Mouse (Mus musculus) limb, embryonic 13.5 days (tissue): ENCODE results near the gene Agap3. TPM values are rescaled to one million over a fixed set of nuclear protein-coding genes. Genes with fewer than 3 reads are reported as not detected.

Experiments used
- ATAC-seq: fragments of 200-750 bp; cut with Nextera tagmentation; 2 replicates; pipeline ENCODE4 v1.8.0; 2017; ENCODE audit warnings: low read depth, moderate number of reproducible peaks, moderate TSS enrichment; ENCODE audit not compliant: low FRiP score
- H3K27ac ChIP-seq: fragments of 300-500 bp; sonication (generic); 2 replicates; pipeline ENCODE4 v1.5.1; 2015; ENCODE audit warnings: inconsistent platforms, mild to moderate bottlenecking, moderate library complexity
- H3K27me3 ChIP-seq: fragments of 300-500 bp; sonication (generic); 2 replicates; pipeline ENCODE4 v1.6.1; 2015; ENCODE audit warnings: mild to moderate bottlenecking, inconsistent platforms
- H3K36me3 ChIP-seq: fragments of 300-500 bp; sonication (generic); 2 replicates; pipeline ENCODE4 v1.6.1; 2015; ENCODE audit warnings: inconsistent platforms, mild to moderate bottlenecking, moderate library complexity
- H3K4me1 ChIP-seq: fragments of 300-500 bp; sonication (generic); 2 replicates; pipeline ENCODE4 v1.6.1; 2015; ENCODE audit warnings: inconsistent platforms
- H3K4me2 ChIP-seq: fragments of 300-500 bp; sonication (generic); replicated peaks from 2 replicates; pipeline ENCODE4 v1.6.1; 2015; ENCODE audit warnings: inconsistent platforms, mild to moderate bottlenecking, moderate library complexity
- H3K4me3 ChIP-seq: fragments of 300-500 bp; sonication (generic); 2 replicates; pipeline ENCODE4 v1.5.1; 2015; ENCODE audit warnings: moderate library complexity, mild to moderate bottlenecking, inconsistent platforms
- H3K9ac ChIP-seq: fragments of 300-500 bp; sonication (generic); 2 replicates; pipeline ENCODE4 v1.6.1; 2015; ENCODE audit warnings: mild to moderate bottlenecking, inconsistent platforms
- H3K9me3 ChIP-seq: fragments of 300-500 bp; sonication (generic); 2 replicates; pipeline ENCODE4 v1.6.1; 2016; ENCODE audit warnings: inconsistent platforms
- WGBS: fragments of 180-500 bp; shearing (Covaris S2); methylation state at CpG from one replicate; pipeline ENCODE4 v1.1.7; 2015; 5-methylcytosine and 5-hydroxymethylcytosine counted together
- polyA plus RNA-seq: library from polyadenylated mRNA; unstranded; fragments of >200 nt; fragmentation: Nextera tagmentation; extraction: Ambion mirVana; gene quantifications from 2 replicates; pipeline ENCODE4 v1.2.1, GENCODE M21; 2015

Agap3 gene
- polyA plus RNA-seq, 1 experiment from 2014 or later, result 29.8 TPM

GRCm38 (mm10) chr5:24482247-24483079 is 30.5 kb downstream of the Agap3 start:
- no peak for ATAC-seq
- Histone ChIP-seq H3K9me3 (no peaks in the 10 kb centered on the region), H3K27me3 (peaks cover 6% of the 10 kb centered on the region; the same call in 1 of the 2 replicates), H3K36me3 (peaks cover 81% of the 10 kb centered on the region), H3K4me1 (peaks cover 41% of the 10 kb centered on the region), H3K4me3 (no peak overlapping the region), H3K27ac (no peak overlapping the region), H3K9ac (peak overlapping the region; percentile 40), H3K4me2 (no peak overlapping the region)
- whole genome bisulfite sequencing, result 44% methylated on average over 40 of the region's 41 CpGs

GRCm38 (mm10) chr5:24483326-24483725 is 31.3 kb downstream of the Agap3 start:
- peak; percentile 49; the same call in 1 of the 2 replicates for ATAC-seq
- H3K9me3 ChIP-seq, result no peaks in the 10 kb centered on the region
- H3K9ac ChIP-seq, result 0 out of 2 replicates have a peak overlapping the region, but pooled peaks have one; percentile 40
- peaks cover 81% of the 10 kb centered on the region for H3K36me3 ChIP-seq
- peaks cover 6% of the 10 kb centered on the region; the same call in 1 of the 2 replicates for H3K27me3 ChIP-seq
- H3K27ac ChIP-seq, result no peak overlapping the region
- H3K4me1 ChIP-seq, result peaks cover 42% of the 10 kb centered on the region
- 25% methylated on average over 11 of the region's 11 CpGs for WGBS
- no peak overlapping the region for H3K4me2 ChIP-seq
- H3K4me3 ChIP-seq, result no peak overlapping the region

DNA sequence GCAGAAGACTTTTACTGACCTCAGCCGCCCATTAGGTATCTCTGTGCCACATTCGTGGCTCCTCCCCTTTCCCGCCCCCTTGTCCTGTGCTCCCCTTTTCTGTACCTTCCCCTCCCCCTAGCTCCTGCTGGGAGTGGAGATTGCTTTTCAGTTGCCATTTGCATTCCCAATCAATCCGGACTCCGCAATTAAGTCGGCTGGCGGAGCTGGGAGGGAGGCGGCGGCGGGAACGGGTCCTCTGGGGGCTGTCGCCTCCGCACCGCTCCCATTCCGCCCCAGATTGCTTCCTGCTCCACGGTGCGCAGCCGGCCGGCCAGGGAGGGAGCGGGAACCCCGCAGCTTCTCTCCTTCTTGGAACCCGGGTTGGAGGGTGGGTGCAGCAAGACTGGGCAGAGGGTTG is 33.0 kb downstream of the Agap3 start:
- Histone ChIP-seq H3K4me1 (peaks cover 45% of the 10 kb centered on the region), H3K4me3 (peak overlapping the region; percentile 8), H3K4me2 (peak overlapping the region; percentile 51), H3K27ac (no peak overlapping the region), H3K9me3 (no peaks in the 10 kb centered on the region), H3K9ac (peak overlapping the region; percentile 46), H3K36me3 (peaks cover 81% of the 10 kb centered on the region), H3K27me3 (peaks cover 6% of the 10 kb centered on the region; the same call in 1 of the 2 replicates)
- no peak for ATAC-seq
- WGBS, result 22% methylated on average over 22 of the region's 22 CpGs

- Histone ChIP-seq H3K27me3 (peaks cover 6% of the 10 kb centered on the region; the same call in 1 of the 2 replicates), H3K4me2 (no peak overlapping the region), H3K4me3 (no peak overlapping the region), H3K9me3 (no peaks in the 10 kb centered on the region), H3K36me3 (peaks cover 81% of the 10 kb centered on the region), H3K4me1 (peaks cover 49% of the 10 kb centered on the region), H3K9ac (no peak overlapping the region), H3K27ac (no peak overlapping the region)
- under 1% methylated on average over 8 of the region's 8 CpGs for WGBS
- no peak for ATAC-seq
Measured at GRCm38 (mm10) chr5:24486097-24486496, 34.1 kb downstream of the Agap3 start.

DNA sequence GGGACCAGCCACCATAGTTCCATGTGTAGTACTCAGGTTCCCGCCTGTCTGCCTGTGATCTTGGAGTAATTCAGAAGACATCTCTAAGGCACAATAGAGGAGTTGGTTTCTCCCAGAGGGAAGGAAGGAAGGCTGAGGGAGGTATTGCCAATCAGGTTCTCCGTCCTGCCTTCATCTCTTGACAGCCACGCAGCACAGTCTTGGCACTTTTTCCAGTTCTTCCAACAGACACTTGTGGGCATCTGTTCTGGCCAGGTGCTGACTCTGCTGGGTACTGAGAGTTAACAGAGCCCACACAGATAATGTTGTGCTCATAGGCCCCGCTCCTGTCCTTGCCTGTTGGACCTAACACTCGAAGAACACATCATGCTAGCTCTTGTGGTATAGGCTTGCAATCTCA is 34.8 kb downstream of the Agap3 start:
- H3K9me3 ChIP-seq, result no peaks in the 10 kb centered on the region
- peaks cover 6% of the 10 kb centered on the region; the same call in 1 of the 2 replicates for H3K27me3 ChIP-seq
- no peak overlapping the region for H3K9ac ChIP-seq
- peaks cover 47% of the 10 kb centered on the region for H3K4me1 ChIP-seq
- no peak for ATAC-seq
- no peak overlapping the region for H3K4me3 ChIP-seq
- no peak overlapping the region for H3K27ac ChIP-seq
- WGBS, result 89% methylated on average over 5 of the region's 5 CpGs
- peaks cover 81% of the 10 kb centered on the region for H3K36me3 ChIP-seq
- H3K4me2 ChIP-seq, result no peak overlapping the region

DNA sequence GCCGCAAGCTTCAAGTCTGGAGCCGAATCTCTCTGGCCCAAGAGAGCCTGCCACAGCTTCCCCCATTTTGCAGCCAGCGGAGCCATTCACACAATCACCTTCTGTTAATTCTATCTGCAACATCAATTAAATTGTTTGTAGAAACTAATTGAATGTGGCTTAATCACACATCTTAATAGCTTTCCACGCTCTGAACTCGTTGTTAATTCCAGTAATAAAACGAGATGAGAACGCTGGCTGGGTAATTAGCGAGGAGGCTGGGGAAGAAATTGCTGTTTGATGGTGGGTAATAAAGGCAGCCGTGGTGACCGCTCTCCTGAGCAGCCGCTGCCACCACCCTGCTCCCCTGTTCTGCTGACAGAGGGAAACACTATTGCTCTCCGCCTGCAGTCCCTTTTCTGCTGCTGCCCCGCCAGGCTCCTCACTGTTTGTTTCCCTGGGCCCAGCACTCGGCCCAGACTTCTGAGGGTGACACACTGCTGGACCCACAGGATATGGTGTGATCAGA is 38.5 kb downstream of the Agap3 start:
- WGBS, result 31% methylated on average over 14 of the region's 14 CpGs
- Histone ChIP-seq H3K27ac (no peak overlapping the region), H3K9me3 (no peaks in the 10 kb centered on the region), H3K4me2 (no peak overlapping the region), H3K4me1 (peaks cover 22% of the 10 kb centered on the region), H3K36me3 (peaks cover 91% of the 10 kb centered on the region), H3K27me3 (no peaks in the 10 kb centered on the region), H3K4me3 (no peak overlapping the region), H3K9ac (no peak overlapping the region)
- no peak for ATAC-seq

GRCm38 (mm10) chr5:24492546-24493285 is 40.7 kb downstream of the Agap3 start:
- H3K4me2 ChIP-seq, result no peak overlapping the region
- peaks cover 8% of the 10 kb centered on the region; the same call in 1 of the 2 replicates for H3K4me1 ChIP-seq
- H3K9ac ChIP-seq, result no peak overlapping the region
- H3K36me3 ChIP-seq, result peaks cover 99% of the 10 kb centered on the region
- no peak overlapping the region for H3K27ac ChIP-seq
- no peaks in the 10 kb centered on the region for H3K9me3 ChIP-seq
- no peak for ATAC-seq
- WGBS, result 90% methylated on average over 16 of the region's 16 CpGs
- no peaks in the 10 kb centered on the region for H3K27me3 ChIP-seq
- no peak overlapping the region for H3K4me3 ChIP-seq

DNA sequence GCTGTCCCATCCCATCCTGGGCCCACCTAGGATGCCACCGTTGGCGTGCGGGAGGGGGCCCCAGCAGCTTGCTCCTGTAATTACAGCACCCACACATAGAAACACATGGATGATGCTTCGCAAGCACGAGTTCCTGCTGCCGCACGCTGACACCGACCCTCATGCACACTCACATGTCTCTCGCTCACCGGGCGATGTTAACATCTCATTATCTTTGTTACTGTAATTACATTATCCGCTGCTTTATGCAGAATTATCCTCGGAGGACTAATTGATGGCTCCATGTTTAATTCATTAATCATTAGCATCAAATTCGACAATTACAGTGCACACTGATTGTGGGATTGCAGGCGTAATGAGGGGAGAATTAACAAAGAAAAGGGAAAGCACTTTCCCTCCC is 43.0 kb downstream of the Agap3 start:
- ATAC-seq, result no peak
- H3K36me3 ChIP-seq, result peaks cover 99% of the 10 kb centered on the region
- WGBS, result 90% methylated on average over 15 of the region's 15 CpGs

GRCm38 (mm10) chr5:24496756-24497155 is 44.8 kb downstream of the Agap3 start:
- Histone ChIP-seq H3K4me1 (no peaks in the 10 kb centered on the region), H3K4me3 (no peak overlapping the region), H3K27me3 (no peaks in the 10 kb centered on the region), H3K4me2 (no peak overlapping the region), H3K27ac (no peak overlapping the region), H3K9ac (no peak overlapping the region), H3K36me3 (peaks cover 99% of the 10 kb centered on the region), H3K9me3 (no peaks in the 10 kb centered on the region)
- ATAC-seq, result no peak
- 60% methylated on average over 6 of the region's 6 CpGs for WGBS

More for the DNA sequence above, 43.0 kb downstream of the Agap3 start:
- no peak overlapping the region for H3K4me2 ChIP-seq
- no peaks in the 10 kb centered on the region for H3K9me3 ChIP-seq
- no peak overlapping the region for H3K9ac ChIP-seq
- H3K27me3 ChIP-seq, result no peaks in the 10 kb centered on the region
- H3K4me3 ChIP-seq, result no peak overlapping the region
- H3K27ac ChIP-seq, result no peak overlapping the region
- H3K4me1 ChIP-seq, result peaks cover 4% of the 10 kb centered on the region; the same call in 1 of the 2 replicates

GRCm38 (mm10) chr5:24497526-24497925 is 45.5 kb downstream of the Agap3 start:
- no peak overlapping the region for H3K4me3 ChIP-seq
- H3K9ac ChIP-seq, result no peak overlapping the region
- peaks cover 4% of the 10 kb centered on the region for H3K27me3 ChIP-seq
- peaks cover 99% of the 10 kb centered on the region for H3K36me3 ChIP-seq
- WGBS, result 69% methylated on average over 12 of the region's 12 CpGs
- H3K4me1 ChIP-seq, result no peaks in the 10 kb centered on the region
- no peaks in the 10 kb centered on the region for H3K9me3 ChIP-seq
- H3K4me2 ChIP-seq, result no peak overlapping the region
- no peak overlapping the region for H3K27ac ChIP-seq
- no peak for ATAC-seq

DNA sequence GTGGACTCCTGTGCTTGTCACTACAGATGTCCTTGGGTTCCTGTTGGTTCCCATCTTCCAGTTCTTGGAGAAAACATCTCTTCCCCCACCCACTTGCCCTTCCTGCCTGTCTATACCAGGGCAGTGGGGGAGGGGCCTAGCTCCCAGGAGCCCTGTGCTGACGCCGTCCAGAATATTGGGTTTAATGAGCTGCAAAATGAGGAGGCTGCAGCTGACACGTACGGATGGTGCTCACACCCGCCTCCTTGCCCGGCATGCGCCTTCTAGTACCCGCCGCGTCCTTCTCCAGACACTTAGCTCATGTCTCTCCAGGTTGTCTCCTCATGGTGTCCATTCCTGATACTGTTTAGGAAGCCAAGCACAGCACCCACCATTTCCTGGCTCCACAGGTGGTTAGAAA is 47.1 kb downstream of the Agap3 start:
- Histone ChIP-seq H3K27me3 (peaks cover 20% of the 10 kb centered on the region), H3K9me3 (no peaks in the 10 kb centered on the region), H3K4me3 (no peak overlapping the region), H3K36me3 (peaks cover 92% of the 10 kb centered on the region), H3K4me1 (no peaks in the 10 kb centered on the region), H3K9ac (no peak overlapping the region), H3K4me2 (no peak overlapping the region), H3K27ac (no peak overlapping the region)
- 82% methylated on average over 10 of the region's 10 CpGs for WGBS
- ATAC-seq, result no peak

GRCm38 (mm10) chr5:24500851-24501250 is 48.9 kb downstream of the Agap3 start:
- H3K4me1 ChIP-seq, result peaks cover 7% of the 10 kb centered on the region; the same call in 1 of the 2 replicates
- no peak overlapping the region for H3K4me3 ChIP-seq
- H3K9me3 ChIP-seq, result no peaks in the 10 kb centered on the region
- H3K36me3 ChIP-seq, result peaks cover 76% of the 10 kb centered on the region
- no peak for ATAC-seq
- WGBS, result 90% methylated on average over 11 of the region's 11 CpGs
- H3K27ac ChIP-seq, result no peak overlapping the region
- no peak overlapping the region for H3K9ac ChIP-seq
- H3K4me2 ChIP-seq, result no peak overlapping the region
- H3K27me3 ChIP-seq, result peaks cover 37% of the 10 kb centered on the region
